8 mouse cellular contexts compared by ENCODE assay signal in genomic region chr14:55113975-55114645, GRCm38 (mm10). TPM values are rescaled to one million over a fixed set of nuclear protein-coding genes. Genes with fewer than 3 reads are reported as not detected.
DNase-seq lines count a peak whose midpoint lies in the region; ATAC-seq lines count a peak whose summit lies in the region.

No protein-coding gene starts in this region.

- peak overlapping the region; percentile 96 for H3K4me2 ChIP-seq in forebrain, embryonic 14.5 days (ENCODE audit: low read length)
- H3K4me2 ChIP-seq in limb, embryonic 13.5 days (replicated peaks), result peak overlapping the region; percentile 100
- H3K4me2 ChIP-seq in neural tube, embryonic 13.5 days, result peak overlapping the region; percentile 91

- 23% methylated on average over 26 of the region's 26 CpGs for WGBS in forebrain, embryonic 14.5 days
- WGBS in limb, embryonic 13.5 days, result 8% methylated on average over 26 of the region's 26 CpGs
- WGBS in neural tube, embryonic 13.5 days, result 14% methylated on average over 26 of the region's 26 CpGs

- peaks cover 6% of the 10 kb centered on the region; the same call in 1 of the 2 replicates for H3K27me3 ChIP-seq in forebrain, embryonic 14.5 days (replicated peaks; ENCODE audit: control insufficient read depth, insufficient read depth, low read length)
- peaks cover 91% of the 10 kb centered on the region for H3K27me3 ChIP-seq in limb, embryonic 13.5 days
- H3K27me3 ChIP-seq in neural tube, embryonic 13.5 days, result peaks cover 35% of the 10 kb centered on the region

- DNase-seq in frontal cortex, postnatal 36 days (ENCODE audit: low spot score in 2 of 2), result peak; percentile 55 to 59
- DNase-seq in frontal cortex, postnatal 25 days (ENCODE audit: low spot score in 2 of 2), result no peak
- DNase-seq in spleen, adult 18-20 months, result peak; percentile 15 to 40
- no peak for DNase-seq in spleen, postnatal 36 days (ENCODE audit: low spot score in 2 of 2)
- DNase-seq in forebrain, embryonic 14.5 days (ENCODE audit: low spot score), result no peak
- no peak for DNase-seq in yolk sac, embryonic 10.5 days (ENCODE audit: low spot score)

- H3K4me1 ChIP-seq in forebrain, embryonic 14.5 days (ENCODE audit: control insufficient read depth, insufficient read depth, low read length), result peaks cover 25% of the 10 kb centered on the region
- peaks cover 40% of the 10 kb centered on the region for H3K4me1 ChIP-seq in limb, embryonic 13.5 days
- peaks cover 77% of the 10 kb centered on the region for H3K4me1 ChIP-seq in neural tube, embryonic 13.5 days (replicated peaks)

- H3K36me3 ChIP-seq in forebrain, embryonic 14.5 days (ENCODE audit: control insufficient read depth, insufficient read depth, low read length), result peaks cover 8% of the 10 kb centered on the region; the same call in 1 of the 2 replicates
- H3K36me3 ChIP-seq in limb, embryonic 13.5 days, result no peaks in the 10 kb centered on the region
- H3K36me3 ChIP-seq in neural tube, embryonic 13.5 days, result peaks cover 14% of the 10 kb centered on the region

- H3K4me3 ChIP-seq in forebrain, embryonic 14.5 days (ENCODE audit: low read depth, low read length), result peak overlapping the region; percentile 73
- H3K4me3 ChIP-seq in limb, embryonic 13.5 days, result peak overlapping the region; percentile 68
- peak overlapping the region; percentile 82 for H3K4me3 ChIP-seq in neural tube, embryonic 13.5 days

- no peak for ATAC-seq in forebrain, embryonic 14.5 days
- no peak for ATAC-seq in limb, embryonic 13.5 days (ENCODE audit: low FRiP score, low read depth)
- ATAC-seq in neural tube, embryonic 13.5 days (ENCODE audit: low read depth), result no peak

- peak overlapping the region; percentile 95; the same call in 1 of the 2 replicates for H3K27ac ChIP-seq in forebrain, embryonic 14.5 days (ENCODE audit: low read depth, low read length)
- H3K27ac ChIP-seq in limb, embryonic 13.5 days, result no peak overlapping the region
- H3K27ac ChIP-seq in neural tube, embryonic 13.5 days (replicated peaks), result peak overlapping the region; percentile 96; the same call in 1 of the 2 replicates

- no peaks in the 10 kb centered on the region for H3K9me3 ChIP-seq in forebrain, embryonic 14.5 days (replicated peaks; ENCODE audit: control insufficient read depth, low read length)
- no peaks in the 10 kb centered on the region for H3K9me3 ChIP-seq in limb, embryonic 13.5 days
- no peaks in the 10 kb centered on the region for H3K9me3 ChIP-seq in neural tube, embryonic 13.5 days

- H3K9ac ChIP-seq in forebrain, embryonic 14.5 days (ENCODE audit: low read length), result peak overlapping the region; percentile 84
- H3K9ac ChIP-seq in limb, embryonic 13.5 days, result peak overlapping the region; percentile 73
- H3K9ac ChIP-seq in neural tube, embryonic 13.5 days, result peak overlapping the region; percentile 90

RNA-seq across cellular contexts. Expression of gene Jph4, which starts 2.6 kb away (rescaled TPM):
- polyA plus RNA-seq in forebrain, embryonic 14.5 days (2014; fragmentation: Nextera tagmentation; extraction: Ambion mirVana), result 24.1 and 28.9 TPM in 2 replicates
- polyA plus RNA-seq in limb, embryonic 13.5 days (2015; fragmentation: Nextera tagmentation; extraction: Ambion mirVana), result 1.9 and 2.2 TPM in 2 replicates
- 21.1 and 21.4 TPM in 2 replicates for polyA plus RNA-seq in neural tube, embryonic 13.5 days (2015; fragmentation: Nextera tagmentation; extraction: Ambion mirVana)

RNA-seq across cellular contexts. Expression of gene Ap1g2, which starts 7.7 kb away (rescaled TPM):
- 8.1 and 9.2 TPM in 2 replicates for polyA plus RNA-seq in forebrain, embryonic 14.5 days (2014; fragmentation: Nextera tagmentation; extraction: Ambion mirVana)
- 13.1 and 13.7 TPM in 2 replicates for polyA plus RNA-seq in limb, embryonic 13.5 days (2015; fragmentation: Nextera tagmentation; extraction: Ambion mirVana)
- 5.2 and 8.3 TPM in 2 replicates for polyA plus RNA-seq in neural tube, embryonic 13.5 days (2015; fragmentation: Nextera tagmentation; extraction: Ambion mirVana)

RNA-seq across cellular contexts. Expression of gene Thtpa, which starts 19.5 kb away (rescaled TPM):
- 44.4 and 47.2 TPM in 2 replicates for polyA plus RNA-seq in forebrain, embryonic 14.5 days (2014; fragmentation: Nextera tagmentation; extraction: Ambion mirVana)
- 22.9 and 24.5 TPM in 2 replicates for polyA plus RNA-seq in limb, embryonic 13.5 days (2015; fragmentation: Nextera tagmentation; extraction: Ambion mirVana)
- 29.4 and 29.8 TPM in 2 replicates for polyA plus RNA-seq in neural tube, embryonic 13.5 days (2015; fragmentation: Nextera tagmentation; extraction: Ambion mirVana)

RNA-seq across cellular contexts. Expression of gene Zfhx2, which starts 22.0 kb away (rescaled TPM):
- 8.5 and 12.0 TPM in 2 replicates for polyA plus RNA-seq in forebrain, embryonic 14.5 days (2014; fragmentation: Nextera tagmentation; extraction: Ambion mirVana)
- 5.6 and 6.2 TPM in 2 replicates for polyA plus RNA-seq in limb, embryonic 13.5 days (2015; fragmentation: Nextera tagmentation; extraction: Ambion mirVana)
- polyA plus RNA-seq in neural tube, embryonic 13.5 days (2015; fragmentation: Nextera tagmentation; extraction: Ambion mirVana), result 30.4 and 33.6 TPM in 2 replicates

Comparison
In these comparisons a context has a peak if more than half of its experiments do, and no peak if none do; other contexts are left out.
1. DNase-seq: peak in frontal cortex, postnatal 36 days (2 of 2) and spleen, adult 18-20 months (2 of 2); none in frontal cortex, postnatal 25 days (0 of 2), spleen, postnatal 36 days (0 of 2), forebrain, embryonic 14.5 days (single experiment) and yolk sac, embryonic 10.5 days (single experiment).
2. Peak in every context shown above with its lines, with median percentiles within 50 percentile points of each other: H3K4me2 ChIP-seq, H3K4me3 ChIP-seq and H3K9ac ChIP-seq.